Mouse (Mus musculus): Measurements from ENCODE around the gene Gm8229. TPM values are rescaled to one million over a fixed set of nuclear protein-coding genes. Genes with fewer than 3 reads are reported as not detected.

Gene Gm8229
- not detected in 2 replicates for polyA plus RNA-seq (2015; fragmentation: Nextera tagmentation; extraction: Ambion mirVana)

DNA sequence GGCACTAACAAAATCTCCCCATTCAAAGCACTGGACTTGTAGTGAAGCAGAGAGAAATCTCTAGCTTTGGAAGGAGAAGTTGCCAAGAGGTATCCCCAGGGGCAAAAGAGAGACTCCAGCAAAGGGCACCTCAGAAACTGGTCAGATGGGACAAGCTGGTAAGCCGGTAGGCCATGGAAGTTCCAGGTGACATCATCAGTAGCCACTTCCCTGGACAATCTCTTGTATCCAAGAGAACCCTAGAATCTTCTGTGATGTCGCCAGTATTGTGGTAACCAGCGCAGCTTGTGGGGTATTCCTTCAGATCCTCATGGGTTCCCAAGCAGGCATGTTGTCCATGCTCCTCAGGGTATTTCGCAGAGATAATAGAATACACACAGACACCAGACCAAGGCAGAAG, at the start of gene Gm8229:
TSS of gene Gm8229 (plus strand) at position 301 of the 400 bp plus-strand sequence.

DNA sequence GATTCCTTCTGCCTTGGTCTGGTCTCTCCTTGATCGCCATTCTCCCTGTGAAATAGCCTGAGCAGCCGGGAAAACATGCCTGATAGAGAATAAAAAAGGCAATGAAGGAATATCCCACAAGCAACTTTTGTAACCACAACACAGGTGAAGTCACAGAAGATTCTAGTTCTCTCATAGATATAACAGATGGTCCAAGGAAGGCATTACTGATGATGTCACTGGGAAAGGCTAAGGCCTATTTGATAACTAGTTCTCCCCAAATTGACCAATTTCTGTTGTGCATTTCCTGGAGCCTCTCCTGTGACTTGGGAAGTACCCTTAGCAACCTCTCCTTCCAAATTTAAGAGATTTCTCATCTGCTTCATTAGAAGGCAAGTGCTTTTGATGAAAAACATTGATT, 26.7 kb upstream of the Gm8229 start, which contains the start of gene Gm5930:
TSS of gene Gm5930 (minus strand) at position 101 of the 400 bp plus-strand sequence.

DNA sequence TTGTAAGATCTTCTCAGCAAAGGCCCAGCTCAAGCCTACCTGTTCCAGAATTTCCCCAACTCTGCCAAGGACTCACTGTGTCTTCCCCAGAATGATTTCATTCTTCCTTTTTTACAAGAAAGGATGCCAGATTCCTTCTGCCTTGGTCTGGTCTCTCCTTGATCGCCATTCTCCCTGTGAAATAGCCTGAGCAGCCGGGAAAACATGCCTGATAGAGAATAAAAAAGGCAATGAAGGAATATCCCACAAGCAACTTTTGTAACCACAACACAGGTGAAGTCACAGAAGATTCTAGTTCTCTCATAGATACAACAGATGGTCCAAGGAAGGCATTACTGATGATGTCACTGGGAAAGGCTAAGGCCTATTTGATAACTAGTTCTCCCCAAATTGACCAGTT, 45.4 kb downstream of the Gm8229 start, which contains the start of gene Gm3371:
TSS of gene Gm3371 (minus strand) at position 101 of the 400 bp plus-strand sequence.

Other genes with a start within 250 kb of the Gm8229 start
- gene Gm3327, start 241.5 kb upstream of the Gm8229 start, polyA plus RNA-seq (2015; fragmentation: Nextera tagmentation; extraction: Ambion mirVana): not detected in 2 replicates
- gene Gm8212, start 167.7 kb upstream of the Gm8229 start, polyA plus RNA-seq (2015; fragmentation: Nextera tagmentation; extraction: Ambion mirVana): not detected in 2 replicates
- gene 4930503E14Rik, start 152.1 kb upstream of the Gm8229 start, polyA plus RNA-seq (2015; fragmentation: Nextera tagmentation; extraction: Ambion mirVana): 0.12 TPM in 1 of 2 replicates, not detected in the other
- gene Gm8220, start 79.8 kb upstream of the Gm8229 start, polyA plus RNA-seq (2015; fragmentation: Nextera tagmentation; extraction: Ambion mirVana): not detected in 2 replicates
- not detected in 2 replicates for gene Gm5930, start 26.8 kb upstream of the Gm8229 start, polyA plus RNA-seq (2015; fragmentation: Nextera tagmentation; extraction: Ambion mirVana)
- not detected in 2 replicates for gene Gm3371, start 45.3 kb downstream of the Gm8229 start, polyA plus RNA-seq (2015; fragmentation: Nextera tagmentation; extraction: Ambion mirVana)
- not detected in 2 replicates for gene Gm8232, start 68.3 kb downstream of the Gm8229 start, polyA plus RNA-seq (2015; fragmentation: Nextera tagmentation; extraction: Ambion mirVana)
- gene BC061237, start 127.1 kb downstream of the Gm8229 start, polyA plus RNA-seq (2015; fragmentation: Nextera tagmentation; extraction: Ambion mirVana): not detected in 2 replicates
- not detected in 2 replicates for gene Gm17093, start 152.9 kb downstream of the Gm8229 start, polyA plus RNA-seq (2015; fragmentation: Nextera tagmentation; extraction: Ambion mirVana)
- not detected in 2 replicates for gene Gm8247, start 217.8 kb downstream of the Gm8229 start, polyA plus RNA-seq (2015; fragmentation: Nextera tagmentation; extraction: Ambion mirVana)